Mouse (Mus musculus): ENCODE results near the gene Mreg.

The Mreg gene

DNA sequence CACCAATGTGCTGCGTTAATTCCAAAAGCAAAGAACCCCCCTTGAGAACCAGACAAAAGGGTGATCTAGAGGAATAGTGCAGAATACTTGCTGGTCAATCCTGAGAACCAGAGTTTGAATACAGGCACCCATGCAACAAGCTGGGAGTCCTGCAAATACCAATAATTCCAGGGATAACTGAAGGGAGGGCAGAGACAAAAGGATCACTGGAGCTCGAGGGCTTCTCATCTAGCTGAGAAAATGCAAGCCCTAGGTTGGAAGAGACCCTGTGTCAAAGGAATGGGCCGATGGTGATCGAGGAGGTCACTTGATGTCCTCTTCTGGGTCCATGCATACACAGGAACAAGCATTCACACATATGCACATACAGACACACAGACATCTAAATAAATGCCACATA lies 92.1 kb downstream of the Mreg start:
- no peak for DNase-seq

DNA sequence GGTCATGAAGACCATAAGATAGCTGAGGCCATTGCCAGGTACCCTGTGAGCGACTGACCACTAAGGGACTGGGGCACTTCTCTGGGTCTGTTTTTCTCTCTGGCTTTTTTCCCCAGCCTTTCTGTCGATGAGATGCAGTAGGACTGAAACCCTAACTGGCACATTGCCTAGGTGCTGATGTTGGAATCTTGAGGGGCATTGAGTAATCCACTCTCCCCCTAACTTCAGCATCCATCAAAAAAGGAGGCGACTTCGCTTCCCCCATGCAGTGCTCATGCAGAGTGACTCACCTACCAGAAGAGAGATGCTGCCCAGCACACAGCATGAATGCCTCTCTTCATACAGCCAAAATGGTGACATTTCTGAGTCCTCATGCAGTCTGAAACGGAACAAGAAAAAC lies 97.9 kb downstream of the Mreg start:
- DNase-seq, result no peak

All from lung, postnatal 14 days (tissue).